Mouse (Mus musculus): Measurements from ENCODE around the gene Zfp143.

The Zfp143 gene

DNA sequence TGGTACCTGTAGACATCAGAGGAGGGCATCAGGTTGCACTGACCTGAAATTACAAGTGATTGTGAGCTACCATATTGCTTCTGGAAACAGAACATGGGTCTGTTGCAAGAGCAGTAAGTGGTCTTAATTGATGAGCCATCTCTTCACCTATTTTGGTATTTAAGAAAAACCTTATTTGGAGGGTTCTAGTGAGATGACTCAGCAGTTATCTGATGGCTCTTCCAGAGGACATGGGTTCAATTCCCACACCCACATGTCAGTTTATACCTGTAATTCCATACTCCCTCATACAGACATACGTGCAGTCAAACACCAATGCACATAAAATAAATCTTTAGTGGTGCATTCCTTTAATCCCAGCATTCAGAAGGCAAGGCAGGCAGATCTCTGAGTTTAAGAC, 82.8 kb downstream of the Zfp143 start:
- no peak for DNase-seq

All from kidney, postnatal 4 days (tissue).